Mouse (Mus musculus) erythroblast, embryonic 14.5 days (primary cell): ENCODE data around the gene Arhgap25. TPM values are rescaled to one million over a fixed set of nuclear protein-coding genes. Genes with fewer than 3 reads are reported as not detected.

Experiments used
- H3K27me3 ChIP-seq: 2 replicates; pipeline ENCODE4 v1.6.1; 2012; ENCODE audit warnings: inconsistent platforms; ENCODE audit not compliant: control insufficient read depth
- H3K36me3 ChIP-seq: 2 replicates; pipeline ENCODE4 v1.6.1; 2012; ENCODE audit warnings: mild to moderate bottlenecking, inconsistent platforms; ENCODE audit not compliant: control insufficient read depth
- H3K4me1 ChIP-seq: 2 replicates; pipeline ENCODE4 v1.6.1; 2012; ENCODE audit warnings: inconsistent platforms; ENCODE audit not compliant: control insufficient read depth
- H3K4me3 ChIP-seq: replicated peaks from 2 replicates; pipeline ENCODE3; 2012; ENCODE audit warnings: moderate library complexity, mild to moderate bottlenecking, inconsistent platforms
- H3K9me3 ChIP-seq: 2 replicates; pipeline ENCODE4 v1.6.1; 2012; ENCODE audit warnings: low read length, inconsistent platforms, mixed read lengths; ENCODE audit not compliant: control insufficient read depth
- GATA1 ChIP-seq: IDR thresholded peaks from 2 replicates; pipeline ENCODE4 v1.6.1; 2012; ENCODE audit warnings: low read length, inconsistent platforms, mixed read lengths
- TAL1 ChIP-seq: IDR thresholded peaks from 3 replicates; pipeline ENCODE4 v1.6.1; 2012; ENCODE audit warnings: low read length, inconsistent platforms, mixed read lengths
- polyA plus RNA-seq: library from polyadenylated mRNA; stranded (reverse); fragments of >175 nt; gene quantifications from 2 replicates; pipeline ENCODE4 v1.2.3, GENCODE M21; 2012

Arhgap25 gene
- polyA plus RNA-seq, 1 experiment: not detected

GRCm38 (mm10) chr6:87445222-87445621 lies 87.8 kb downstream of the Arhgap25 start:
- no peaks in the 10 kb centered on the region for H3K9me3 ChIP-seq
- no peaks in the 10 kb centered on the region for H3K4me1 ChIP-seq
- TF ChIP-seq GATA1: no peak
- TF ChIP-seq TAL1: no peak
- no peaks in the 10 kb centered on the region for H3K36me3 ChIP-seq
- H3K4me3 ChIP-seq: no peak overlapping the region
- H3K27me3 ChIP-seq: peaks cover 10% of the 10 kb centered on the region

GRCm38 (mm10) chr6:87443253-87443652 lies 89.8 kb downstream of the Arhgap25 start:
- TF ChIP-seq GATA1: no peak
- no peak for TF ChIP-seq TAL1
- H3K9me3 ChIP-seq: no peaks in the 10 kb centered on the region

DNA sequence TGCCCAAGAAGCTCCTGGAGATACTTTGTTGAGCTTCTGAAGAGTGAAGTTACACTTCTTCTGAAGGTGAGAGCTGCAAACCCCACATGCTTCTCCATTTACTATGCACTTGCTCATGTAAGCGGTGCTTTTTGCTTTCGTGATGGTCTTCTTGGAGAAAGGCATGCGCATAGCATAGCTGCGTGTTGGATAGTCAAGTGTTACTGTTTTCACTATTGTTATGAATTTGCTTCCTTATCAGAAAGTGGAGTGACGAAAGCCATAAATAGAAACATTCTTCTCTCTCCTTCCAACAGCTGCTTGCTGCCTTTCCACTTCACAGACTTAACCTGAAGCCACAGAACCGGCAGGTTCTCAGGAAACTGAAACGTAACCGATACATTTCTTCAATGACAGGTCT lies 96.3 kb downstream of the Arhgap25 start:
- Histone ChIP-seq H3K36me3 (no peaks in the 10 kb centered on the region), H3K4me3 (no peak overlapping the region), H3K4me1 (no peaks in the 10 kb centered on the region), H3K27me3 (no peaks in the 10 kb centered on the region), H3K9me3 (no peaks in the 10 kb centered on the region)
- TF ChIP-seq GATA1 (no peak), TAL1 (no peak)

More at GRCm38 (mm10) chr6:87443253-87443652, 89.8 kb downstream of the Arhgap25 start:
- Histone ChIP-seq H3K27me3 (peaks cover 3% of the 10 kb centered on the region; the same call in 1 of the 2 replicates), H3K4me1 (no peaks in the 10 kb centered on the region), H3K36me3 (no peaks in the 10 kb centered on the region), H3K4me3 (no peak overlapping the region)

DNA sequence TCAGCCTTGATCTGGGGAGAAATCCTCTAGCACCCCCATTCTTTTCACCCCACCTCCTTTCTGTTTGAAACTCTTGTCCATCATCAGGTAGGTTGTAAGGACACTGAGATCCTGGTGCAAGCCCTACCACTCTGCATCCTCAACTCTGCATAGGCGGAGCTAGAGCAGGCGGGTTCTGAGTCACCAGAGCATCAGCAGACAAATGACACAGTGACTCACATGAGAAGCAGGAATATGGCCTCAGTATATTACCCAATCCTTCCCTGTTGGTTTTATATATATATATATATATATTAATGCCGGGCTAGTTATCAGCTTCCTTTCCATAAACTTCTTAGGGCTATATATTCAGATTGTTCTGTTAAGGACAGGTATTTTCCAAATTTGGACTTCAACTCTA lies 97.3 kb downstream of the Arhgap25 start:
- H3K4me1 ChIP-seq: no peaks in the 10 kb centered on the region
- no peak overlapping the region for H3K4me3 ChIP-seq
- no peaks in the 10 kb centered on the region for H3K9me3 ChIP-seq
- H3K36me3 ChIP-seq: no peaks in the 10 kb centered on the region
- no peaks in the 10 kb centered on the region for H3K27me3 ChIP-seq
- TF ChIP-seq TAL1 (no peak), GATA1 (no peak)

GRCm38 (mm10) chr6:87428487-87429044 lies 104.5 kb downstream of the Arhgap25 start, which contains the start of gene Bmp10:
Gene Bmp10, plus strand, starts transcription at chr6:87428994.
- no peaks in the 10 kb centered on the region for H3K36me3 ChIP-seq
- no peaks in the 10 kb centered on the region; the same call in 1 of the 2 replicates for H3K4me1 ChIP-seq
- no peak for TF ChIP-seq TAL1
- H3K27me3 ChIP-seq: no peaks in the 10 kb centered on the region
- no peak within 1 kb of the TSS for H3K4me3 ChIP-seq
- H3K9me3 ChIP-seq: no peaks in the 10 kb centered on the region

DNA sequence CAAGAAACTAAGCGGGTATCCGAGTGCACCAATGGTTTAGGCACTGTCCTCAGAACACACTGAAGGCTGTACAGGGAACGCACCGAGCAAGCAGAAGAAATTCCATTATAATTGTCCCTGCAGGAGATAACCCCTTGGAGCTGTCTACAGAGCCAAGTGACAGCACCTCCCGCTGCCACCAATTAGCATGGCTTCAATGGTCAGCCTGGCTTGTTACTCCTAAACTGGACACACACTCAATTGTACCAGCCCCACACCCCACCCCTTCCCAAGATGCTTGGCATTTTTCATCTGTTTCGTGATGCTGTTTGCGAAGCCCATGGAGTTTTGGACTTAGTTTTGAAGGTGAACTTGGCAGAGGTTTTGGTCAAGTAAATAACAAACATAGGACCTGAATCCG lies 105.4 kb downstream of the Arhgap25 start:
- no peaks in the 10 kb centered on the region; the same call in 1 of the 2 replicates for H3K4me1 ChIP-seq
- H3K4me3 ChIP-seq: no peak overlapping the region
- no peak for TF ChIP-seq GATA1
- no peak for TF ChIP-seq TAL1
- no peaks in the 10 kb centered on the region for H3K27me3 ChIP-seq
- H3K9me3 ChIP-seq: no peaks in the 10 kb centered on the region
- H3K36me3 ChIP-seq: no peaks in the 10 kb centered on the region

DNA sequence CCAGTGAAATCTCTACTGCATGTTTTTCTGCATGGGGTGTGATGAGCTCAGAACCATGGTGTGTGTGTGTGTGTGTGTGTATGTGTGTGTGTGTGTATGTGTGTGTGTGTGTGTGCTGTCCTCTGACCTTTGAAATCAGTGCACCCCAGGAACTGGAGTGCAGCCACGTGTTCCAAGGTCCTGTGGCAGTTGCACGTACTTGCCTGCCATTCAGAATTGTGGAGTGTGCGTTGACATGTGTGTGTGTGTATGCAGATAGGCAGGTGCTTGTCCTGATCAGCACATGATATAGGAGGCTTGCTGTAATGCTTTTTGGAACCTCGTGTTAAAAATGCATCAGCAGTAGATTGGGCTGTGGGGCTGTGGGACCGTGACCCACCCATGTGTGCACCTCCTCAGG lies 106.1 kb downstream of the Arhgap25 start:
- TF ChIP-seq GATA1 (no peak), TAL1 (no peak)
- H3K4me3 ChIP-seq: no peak overlapping the region

DNA sequence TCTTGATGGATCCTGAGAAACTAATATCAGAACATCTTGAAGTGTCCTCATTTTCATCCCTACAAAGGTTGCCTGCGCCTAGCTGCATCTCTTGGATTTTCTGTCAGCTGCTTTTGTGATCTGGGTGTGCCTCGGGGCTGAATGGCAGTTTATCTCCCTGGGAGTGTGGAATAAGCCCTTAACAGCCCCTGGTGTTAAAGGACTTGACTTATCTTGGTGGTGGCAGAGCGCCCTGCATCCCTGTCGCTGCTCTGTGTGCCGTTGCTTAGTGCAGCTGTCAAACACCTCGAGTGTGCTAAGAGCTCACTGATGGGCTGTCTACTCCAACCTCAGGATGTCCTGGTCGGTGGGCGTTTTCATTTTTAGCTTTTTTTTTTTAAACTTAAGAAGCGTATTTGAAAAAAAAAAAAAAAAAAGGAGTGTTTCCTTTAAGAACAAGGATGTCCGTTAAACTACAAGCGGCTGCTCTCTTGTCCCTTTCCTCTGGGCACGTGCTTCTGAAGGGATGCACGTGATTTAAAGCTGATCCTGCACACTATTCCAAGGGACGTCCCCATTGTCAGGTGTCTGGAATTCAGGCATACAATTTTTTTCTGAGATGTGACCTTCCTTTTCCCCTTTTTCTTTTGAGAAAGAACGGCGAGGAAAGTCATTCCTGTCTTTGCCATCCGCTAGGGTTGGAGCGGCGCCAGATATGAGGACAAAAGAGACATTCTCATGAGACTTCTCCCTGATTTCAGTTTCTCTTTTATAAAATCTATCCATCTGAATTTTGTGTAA lies 108.8 kb downstream of the Arhgap25 start:
- Histone ChIP-seq H3K4me1 (no peaks in the 10 kb centered on the region; the same call in 1 of the 2 replicates), H3K9me3 (no peaks in the 10 kb centered on the region), H3K4me3 (no peak overlapping the region), H3K36me3 (no peaks in the 10 kb centered on the region), H3K27me3 (no peaks in the 10 kb centered on the region)
- TF ChIP-seq TAL1: no peak
- TF ChIP-seq GATA1: no peak

More for the DNA sequence above, 106.1 kb downstream of the Arhgap25 start:
- H3K4me1 ChIP-seq: no peaks in the 10 kb centered on the region; the same call in 1 of the 2 replicates
- H3K36me3 ChIP-seq: no peaks in the 10 kb centered on the region
- no peaks in the 10 kb centered on the region for H3K27me3 ChIP-seq
- H3K9me3 ChIP-seq: no peaks in the 10 kb centered on the region

DNA sequence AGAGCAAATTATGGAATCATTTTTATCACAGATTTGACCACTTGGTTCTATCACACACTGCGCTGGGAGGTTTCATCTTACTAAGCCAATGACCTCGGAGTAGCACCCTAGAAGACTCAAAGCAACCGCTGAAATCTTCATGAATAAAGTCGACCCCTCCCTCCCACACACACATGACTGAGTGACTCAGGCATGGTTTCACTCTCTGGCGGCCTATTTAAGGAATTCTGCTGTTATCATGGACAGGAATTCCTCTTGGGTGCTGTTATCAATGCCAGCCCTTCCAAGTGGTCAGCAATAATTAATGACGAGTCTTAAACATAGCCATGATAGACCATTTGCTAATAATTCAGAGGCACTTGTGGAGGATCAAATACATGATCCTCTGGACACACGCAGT lies 110.8 kb downstream of the Arhgap25 start:
- H3K9me3 ChIP-seq: no peaks in the 10 kb centered on the region

DNA sequence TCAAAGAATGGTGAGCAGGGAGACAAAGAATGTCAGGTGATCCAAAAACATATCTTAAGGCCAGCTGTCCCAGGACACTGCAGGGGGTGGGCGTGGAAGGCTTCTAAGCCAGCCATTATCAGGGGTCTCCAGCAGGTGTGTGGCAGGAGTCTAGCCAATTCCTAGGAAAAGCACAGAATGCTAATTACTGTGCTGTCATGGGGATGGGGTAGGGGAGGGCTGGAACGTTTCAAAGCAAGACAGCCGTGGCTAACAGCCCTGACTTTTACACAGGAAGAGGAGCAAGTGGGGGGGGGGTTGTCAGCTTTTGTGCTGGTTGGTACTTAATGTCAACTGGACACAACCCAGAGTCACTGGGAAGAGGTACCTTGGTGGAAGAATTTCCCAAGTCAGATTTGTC lies 121.0 kb downstream of the Arhgap25 start:
- no peak for TF ChIP-seq TAL1

More for the DNA sequence above, 110.8 kb downstream of the Arhgap25 start:
- no peaks in the 10 kb centered on the region; the same call in 1 of the 2 replicates for H3K4me1 ChIP-seq
- H3K36me3 ChIP-seq: no peaks in the 10 kb centered on the region
- H3K27me3 ChIP-seq: no peaks in the 10 kb centered on the region
- TF ChIP-seq TAL1: no peak
- no peak for TF ChIP-seq GATA1
- no peak overlapping the region for H3K4me3 ChIP-seq

More for the DNA sequence above, 121.0 kb downstream of the Arhgap25 start:
- H3K4me1 ChIP-seq: no peaks in the 10 kb centered on the region
- no peaks in the 10 kb centered on the region for H3K27me3 ChIP-seq
- 0 out of 2 replicates have a peak, but pooled peaks cover 3% of the 10 kb centered on the region for H3K9me3 ChIP-seq
- no peaks in the 10 kb centered on the region for H3K36me3 ChIP-seq
- H3K4me3 ChIP-seq: no peak overlapping the region

Other genes with a start within 250 kb of the Arhgap25 start
- gene Antxr1, start 197.4 kb downstream of the Arhgap25 start, polyA plus RNA-seq: not detected in 2 replicates
- not detected in 2 replicates for gene Gkn1, start 182.3 kb downstream of the Arhgap25 start, polyA plus RNA-seq
- gene Gkn2, start 159.9 kb downstream of the Arhgap25 start, polyA plus RNA-seq: not detected in 2 replicates
- not detected in 2 replicates for gene Gkn3, start 144.3 kb downstream of the Arhgap25 start, polyA plus RNA-seq
- gene Bmp10, start 104.3 kb downstream of the Arhgap25 start, polyA plus RNA-seq: not detected in 2 replicates
- 0.37 and 0.68 TPM in 2 replicates for gene Prokr1, start 57.5 kb upstream of the Arhgap25 start, polyA plus RNA-seq
- 1.7 TPM in 2 replicates for gene Aplf, start 138.9 kb upstream of the Arhgap25 start, polyA plus RNA-seq
- not detected in 2 replicates for gene Efcc1, start 197.6 kb upstream of the Arhgap25 start, polyA plus RNA-seq
- gene Gp9, start 244.8 kb upstream of the Arhgap25 start, polyA plus RNA-seq: 8.1 and 8.8 TPM in 2 replicates